Mouse (Mus musculus) left cerebral cortex, adult 18-20 months (tissue): ENCODE results near the gene Rmi2. TPM values are rescaled to one million over a fixed set of nuclear protein-coding genes. Genes with fewer than 3 reads are reported as not detected.
"Not testable (repeated sequence)": the region's sequence is repeated elsewhere in the genome, so short reads cannot be mapped to it uniquely, and the experiment has no call there.

Experiments
- DNase-seq, 2 experiments: peaks; one replicate each; pipeline ENCODE4 v3.0.0; 2021 to 2022; ENCODE audit warnings: low spot score in 2 of 2, mixed read lengths in 1 of 2
- total RNA-seq, 2 experiments: library from RNA; stranded (reverse); gene quantifications; 2 replicates each; pipeline ENCODE4 v1.2.3; 2021

The Rmi2 gene
- total RNA-seq, 2 experiments from 2014 or later: 0.16 TPM; not detected in 1

GRCm38 (mm10) chr16:10825840-10826239 is 9.0 kb upstream of the Rmi2 start:
- no peak for DNase-seq

- no peak for DNase-seq
Measured at GRCm38 (mm10) chr16:10827269-10827668, 7.6 kb upstream of the Rmi2 start.

- DNase-seq: no peak
Measured at GRCm38 (mm10) chr16:10827766-10828460, 6.9 kb upstream of the Rmi2 start.

- no peak for DNase-seq
Measured at GRCm38 (mm10) chr16:10828461-10828805, 6.4 kb upstream of the Rmi2 start.

- no peak for DNase-seq
Measured at GRCm38 (mm10) chr16:10834542-10834910, 333 bp upstream of the Rmi2 start.

GRCm38 (mm10) chr16:10836388-10836787 is 1.5 kb downstream of the Rmi2 start:
- no peak for DNase-seq

GRCm38 (mm10) chr16:10837250-10837649 is 2.4 kb downstream of the Rmi2 start:
- no peak for DNase-seq

GRCm38 (mm10) chr16:10837903-10838302 is 3.0 kb downstream of the Rmi2 start:
- no peak for DNase-seq

GRCm38 (mm10) chr16:10838487-10839245 is 3.8 kb downstream of the Rmi2 start:
- no peak for DNase-seq

GRCm38 (mm10) chr16:10840018-10840417 is 5.2 kb downstream of the Rmi2 start:
- DNase-seq: no peak

GRCm38 (mm10) chr16:10842282-10842855 is 7.5 kb downstream of the Rmi2 start:
- DNase-seq: no peak

- no peak for DNase-seq
Measured at GRCm38 (mm10) chr16:10843486-10844318, 8.8 kb downstream of the Rmi2 start.

GRCm38 (mm10) chr16:10844319-10844670 is 9.4 kb downstream of the Rmi2 start:
- DNase-seq: no peak

- no peak for DNase-seq
Measured at GRCm38 (mm10) chr16:10845952-10846351, 11.1 kb downstream of the Rmi2 start.

GRCm38 (mm10) chr16:10846503-10846902 is 11.6 kb downstream of the Rmi2 start:
- DNase-seq: peak; percentile 57 to 69

GRCm38 (mm10) chr16:10849965-10850861 is 15.4 kb downstream of the Rmi2 start:
- peak; percentile 11 to 42 for DNase-seq

GRCm38 (mm10) chr16:10850905-10851304 is 16.0 kb downstream of the Rmi2 start:
- no peak for DNase-seq

GRCm38 (mm10) chr16:10852216-10852615 is 17.4 kb downstream of the Rmi2 start:
- not testable (repeated sequence) for DNase-seq

GRCm38 (mm10) chr16:10859726-10860245 is 24.9 kb downstream of the Rmi2 start:
- no peak for DNase-seq

- DNase-seq: no peak
Measured at GRCm38 (mm10) chr16:10861408-10861807, 26.5 kb downstream of the Rmi2 start.
